Mouse (Mus musculus) midbrain, embryonic 10.5 days (tissue): ENCODE results near the gene Fam221b. TPM values are rescaled to one million over a fixed set of nuclear protein-coding genes. Genes with fewer than 3 reads are reported as not detected.

Experiments used
- DNase-seq: peaks from one replicate; pipeline ENCODE4 v3.0.0-alpha.2; 2017; ENCODE audit warnings: low spot score
- H3K27ac ChIP-seq: fragments of 300-500 bp; sonication (generic); replicated peaks from 2 replicates; pipeline ENCODE4 v1.5.1; 2016; ENCODE audit warnings: mild to moderate bottlenecking
- H3K27me3 ChIP-seq: fragments of 300-500 bp; sonication (generic); 2 replicates; pipeline ENCODE4 v1.6.1; 2016; ENCODE audit warnings: low read depth, mild to moderate bottlenecking; ENCODE audit not compliant: poor library complexity, severe bottlenecking
- H3K36me3 ChIP-seq: fragments of 300-500 bp; sonication (generic); 2 replicates; pipeline ENCODE4 v1.6.1; 2016; ENCODE audit warnings: mild to moderate bottlenecking, moderate library complexity
- H3K4me1 ChIP-seq: fragments of 300-500 bp; sonication (generic); 2 replicates; pipeline ENCODE4 v1.6.1; 2016
- H3K4me3 ChIP-seq: fragments of 300-500 bp; sonication (generic); 2 replicates; pipeline ENCODE4 v1.5.1; 2016; ENCODE audit warnings: mild to moderate bottlenecking, moderate library complexity
- H3K9me3 ChIP-seq: fragments of 300-500 bp; sonication (generic); replicated peaks from 2 replicates; pipeline ENCODE4 v1.6.1; 2016; ENCODE audit warnings: mild to moderate bottlenecking
- WGBS: fragments of 180-500 bp; shearing (Covaris S2); methylation state at CpG from one replicate; pipeline ENCODE4 v1.1.7; 2016; 5-methylcytosine and 5-hydroxymethylcytosine counted together
- microRNA-seq: library from miRNA; unstranded; fragments of <30 nt; microRNA quantifications from one replicate; pipeline ENCODE4, GENCODE M21; 2017
- polyA plus RNA-seq: library from polyadenylated mRNA; unstranded; fragments of >200 nt; fragmentation: Nextera tagmentation; extraction: Ambion mirVana; gene quantifications from 2 replicates; pipeline ENCODE4 v1.2.1, GENCODE M21; 2016

Fam221b gene
- polyA plus RNA-seq, 1 experiment from 2014 or later: 1.6 TPM

DNA sequence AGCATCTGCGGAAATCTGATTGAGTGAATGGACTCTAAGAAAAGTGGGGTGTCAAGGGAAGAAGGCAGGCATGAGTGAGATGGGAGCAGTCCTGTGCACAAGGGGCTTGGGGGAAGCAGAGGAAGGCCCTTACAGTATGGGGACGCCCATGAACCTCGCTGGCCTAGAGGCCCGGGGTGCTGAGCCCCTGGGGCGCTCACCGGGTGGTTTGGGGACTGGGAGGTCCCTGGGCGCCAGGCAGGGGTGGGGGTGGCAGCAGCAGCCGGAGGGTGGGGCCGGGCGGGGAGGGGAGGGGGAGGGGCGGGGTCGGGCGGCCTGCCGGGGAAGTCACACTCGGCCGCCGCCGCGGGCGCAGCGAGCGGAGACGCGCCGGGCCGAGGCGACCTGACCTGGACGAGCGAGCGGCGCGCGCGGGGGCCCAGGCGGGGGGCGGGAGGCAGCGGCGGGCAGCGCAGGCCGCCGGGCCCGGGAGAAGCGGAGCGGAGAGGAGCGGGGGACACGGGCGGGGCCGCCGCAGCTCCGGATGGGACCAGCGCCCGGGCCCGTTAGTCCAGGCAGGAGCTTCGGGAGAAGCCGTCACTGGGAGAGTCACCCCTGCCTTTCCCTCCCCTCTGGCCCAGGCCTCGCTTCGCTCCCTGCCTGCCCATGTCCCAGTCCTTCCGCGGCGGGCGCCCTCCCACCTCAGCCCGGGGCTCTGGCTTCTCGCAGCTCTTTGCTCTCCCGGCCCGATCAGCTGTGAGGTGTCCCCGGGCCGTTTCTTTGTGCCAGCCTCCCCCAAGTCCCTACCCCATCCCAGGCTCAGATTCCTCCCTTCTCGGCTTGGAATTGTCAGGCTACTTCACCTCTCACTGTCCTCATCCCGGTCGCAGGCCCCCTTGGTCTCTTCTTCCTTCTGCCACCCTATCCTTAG lies 37.6 kb downstream of the Fam221b start, which contains the start of gene Npr2:
Gene Npr2 (plus strand): TSS at position 890 of the 910 bp plus-strand sequence.
- peak within 1 kb of the TSS; percentile 75 for H3K4me3 ChIP-seq
- 1% methylated on average over 67 of the region's 70 CpGs for WGBS
- H3K4me1 ChIP-seq: peaks cover 50% of the 10 kb centered on the region
- H3K27me3 ChIP-seq: peaks cover 31% of the 10 kb centered on the region
- peak within 1 kb of the TSS; percentile 93 for H3K27ac ChIP-seq
- H3K36me3 ChIP-seq: no peaks in the 10 kb centered on the region
- DNase-seq: peak; percentile 72
- peaks cover 5% of the 10 kb centered on the region for H3K9me3 ChIP-seq

DNA sequence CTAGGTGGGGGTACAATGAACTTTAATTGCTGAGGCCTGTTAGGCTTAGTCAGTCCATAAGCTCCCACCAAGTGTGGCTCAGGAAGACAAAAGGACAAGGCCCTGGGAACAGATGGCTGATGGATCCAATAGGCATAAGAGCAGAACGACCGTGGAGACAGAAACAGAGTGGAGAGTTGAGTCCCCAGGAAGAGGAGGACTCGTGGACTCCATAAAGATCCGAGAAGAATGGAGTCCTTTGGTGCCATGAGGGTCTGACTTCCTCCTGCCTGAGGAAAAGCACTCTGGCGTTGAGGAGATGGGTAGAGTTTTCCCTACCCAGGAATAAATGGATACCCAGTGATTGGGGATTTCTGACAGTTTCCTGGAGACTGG lies 38.3 kb downstream of the Fam221b start:
- Histone ChIP-seq H3K4me3 (peak overlapping the region; percentile 75), H3K4me1 (peaks cover 47% of the 10 kb centered on the region), H3K36me3 (no peaks in the 10 kb centered on the region), H3K9me3 (peaks cover 8% of the 10 kb centered on the region), H3K27me3 (peaks cover 31% of the 10 kb centered on the region), H3K27ac (peak overlapping the region; percentile 93)
- DNase-seq: no peak
- 22% methylated on average over 5 of the region's 5 CpGs for WGBS

DNA sequence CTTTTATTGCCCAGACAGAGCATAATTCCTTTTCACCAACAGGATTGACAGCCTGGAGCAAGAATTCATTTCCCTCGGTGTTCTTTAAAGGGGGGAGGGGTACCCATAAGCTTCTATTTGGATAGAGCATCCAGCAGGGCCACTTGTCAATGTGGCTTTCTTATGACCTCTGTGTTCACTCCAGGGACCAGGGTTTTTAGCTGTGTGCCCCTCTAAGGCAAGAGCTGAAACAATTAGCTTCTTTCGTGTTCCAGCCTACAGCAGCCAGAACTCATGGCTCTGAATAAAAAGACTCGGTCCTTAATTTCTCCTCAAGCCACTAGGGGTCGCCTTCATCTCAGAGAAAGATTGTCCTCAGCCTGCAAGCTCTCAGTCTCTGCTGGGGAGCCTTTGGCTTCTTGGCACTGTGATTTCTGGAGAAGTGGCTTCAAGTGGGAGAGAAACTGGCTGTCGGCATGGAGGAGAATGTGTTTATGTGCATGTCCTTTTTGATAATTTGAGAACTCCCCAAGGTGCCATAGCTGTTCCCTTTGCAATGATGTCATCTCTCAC lies 38.8 kb downstream of the Fam221b start:
- 8% methylated on average over 5 of the region's 5 CpGs for WGBS
- H3K9me3 ChIP-seq: peaks cover 13% of the 10 kb centered on the region

DNA sequence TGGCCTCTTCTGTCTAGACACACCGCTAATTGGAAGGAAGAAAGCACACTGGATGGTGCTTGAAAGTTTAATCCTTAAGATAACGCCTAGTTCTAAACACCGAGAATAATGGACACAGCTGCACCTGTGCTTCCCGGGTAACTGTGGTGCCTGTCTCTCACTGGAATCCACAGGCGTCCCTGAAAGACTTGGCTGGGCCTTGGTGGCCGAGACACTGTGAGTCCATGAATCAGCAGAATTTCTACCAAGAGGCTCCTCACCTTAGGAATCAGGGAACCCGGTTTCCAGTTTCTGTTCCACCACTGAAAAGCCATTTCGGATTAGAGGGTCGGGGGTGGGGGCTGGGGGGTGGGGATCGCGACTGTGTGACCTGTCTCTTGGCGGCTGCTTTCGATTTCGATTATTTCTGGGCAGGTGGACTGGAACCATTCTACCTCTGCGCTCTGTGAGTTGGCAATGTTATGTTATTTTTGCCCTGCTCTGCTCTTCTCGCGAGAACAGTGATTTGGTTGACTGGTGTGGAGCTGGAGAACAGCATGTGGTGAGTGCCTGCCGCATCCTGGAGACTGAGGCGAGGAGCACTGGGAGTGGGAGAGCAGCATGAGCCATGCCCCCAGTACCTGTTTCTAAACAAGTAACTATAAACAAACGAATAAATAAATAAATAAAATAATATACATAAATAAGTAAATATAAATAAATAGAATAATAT lies 39.7 kb downstream of the Fam221b start:
- Histone ChIP-seq H3K27me3 (peaks cover 31% of the 10 kb centered on the region), H3K4me3 (peak overlapping the region; percentile 4; the same call in 1 of the 2 replicates), H3K36me3 (no peaks in the 10 kb centered on the region), H3K4me1 (peaks cover 47% of the 10 kb centered on the region), H3K27ac (no peak overlapping the region), H3K9me3 (peaks cover 21% of the 10 kb centered on the region)
- WGBS: 41% methylated on average over 20 of the region's 20 CpGs
- DNase-seq: peak; percentile 20

More for the DNA sequence above, 38.8 kb downstream of the Fam221b start:
- peaks cover 47% of the 10 kb centered on the region for H3K4me1 ChIP-seq
- peak; percentile 76 for DNase-seq
- no peaks in the 10 kb centered on the region for H3K36me3 ChIP-seq
- peak overlapping the region; percentile 16; the same call in 1 of the 2 replicates for H3K4me3 ChIP-seq
- peaks cover 31% of the 10 kb centered on the region for H3K27me3 ChIP-seq
- H3K27ac ChIP-seq: peak overlapping the region; percentile 93

DNA sequence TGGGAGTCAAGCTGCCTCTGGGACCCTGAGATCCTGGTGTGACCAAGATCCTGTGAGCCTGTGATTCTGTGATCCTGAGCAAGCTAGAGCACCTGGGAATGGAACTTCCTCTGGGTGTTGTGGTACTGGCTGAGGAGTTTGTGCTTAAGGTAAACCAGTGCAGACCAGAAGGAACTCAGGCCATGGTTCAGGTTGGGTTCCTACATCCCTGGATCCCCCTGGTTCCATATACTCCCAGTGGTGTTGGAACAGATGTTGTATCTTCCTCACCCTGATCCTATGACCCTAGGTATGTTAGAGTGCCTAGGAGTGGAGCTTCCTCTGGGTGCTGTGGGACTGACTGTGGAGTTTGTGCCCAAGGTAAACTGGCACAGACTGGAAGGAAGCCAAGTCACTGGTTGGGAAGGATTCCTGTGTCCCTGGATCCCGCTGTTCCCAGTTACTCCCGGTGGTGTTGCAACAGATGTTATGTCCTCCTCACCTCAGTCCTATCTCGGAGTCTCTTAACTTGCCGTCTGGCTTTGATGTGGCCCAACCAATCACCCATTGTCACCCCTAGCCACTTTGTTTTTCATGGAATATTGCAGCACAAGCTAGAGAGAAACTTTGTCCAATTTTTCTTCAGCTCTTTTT lies 48.7 kb downstream of the Fam221b start:
- Histone ChIP-seq H3K9me3 (peaks cover 19% of the 10 kb centered on the region), H3K27ac (no peak overlapping the region), H3K4me3 (no peak overlapping the region), H3K36me3 (no peaks in the 10 kb centered on the region), H3K27me3 (no peaks in the 10 kb centered on the region), H3K4me1 (no peaks in the 10 kb centered on the region)
- WGBS: 87% methylated on average over 4 of the region's 4 CpGs
- peak; percentile 8 for DNase-seq

DNA sequence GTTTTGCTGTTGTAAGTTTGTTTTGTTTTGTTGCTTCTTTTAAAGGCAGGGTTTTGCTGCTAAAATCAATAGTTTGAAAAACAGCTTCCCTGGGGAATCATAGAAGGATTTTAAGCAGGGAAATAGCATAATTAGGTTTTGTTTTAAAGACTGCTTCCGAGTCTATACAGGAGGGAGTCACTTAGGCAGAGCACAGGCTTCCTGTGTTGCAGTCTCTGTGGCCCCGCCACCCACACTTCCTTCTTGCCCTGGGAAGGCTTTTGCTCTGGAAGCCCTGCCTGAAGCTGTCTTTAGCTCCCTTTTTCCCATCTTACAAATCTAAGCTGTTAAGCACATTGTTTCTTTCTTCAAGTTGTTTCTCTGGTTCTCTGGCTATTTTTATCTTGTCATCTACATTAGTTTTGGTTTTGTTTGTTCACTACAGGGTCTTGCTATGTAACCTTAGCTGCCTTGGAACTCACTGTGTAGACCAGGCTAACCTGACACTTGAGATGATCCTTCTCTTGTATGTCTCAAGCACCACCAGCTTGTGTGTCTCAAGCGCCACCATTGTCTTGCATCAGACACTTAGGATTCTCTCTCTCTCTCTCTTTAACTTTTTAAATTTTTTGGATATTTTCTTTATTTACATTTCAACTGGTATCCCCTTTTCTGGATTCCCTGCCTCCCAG lies 55.8 kb downstream of the Fam221b start:
- H3K27me3 ChIP-seq: no peaks in the 10 kb centered on the region
- H3K27ac ChIP-seq: no peak overlapping the region
- WGBS: 69% methylated on average over 3 of the region's 3 CpGs
- H3K36me3 ChIP-seq: no peaks in the 10 kb centered on the region
- H3K4me3 ChIP-seq: no peak overlapping the region
- H3K4me1 ChIP-seq: no peaks in the 10 kb centered on the region
- no peaks in the 10 kb centered on the region for H3K9me3 ChIP-seq
- no peak for DNase-seq

DNA sequence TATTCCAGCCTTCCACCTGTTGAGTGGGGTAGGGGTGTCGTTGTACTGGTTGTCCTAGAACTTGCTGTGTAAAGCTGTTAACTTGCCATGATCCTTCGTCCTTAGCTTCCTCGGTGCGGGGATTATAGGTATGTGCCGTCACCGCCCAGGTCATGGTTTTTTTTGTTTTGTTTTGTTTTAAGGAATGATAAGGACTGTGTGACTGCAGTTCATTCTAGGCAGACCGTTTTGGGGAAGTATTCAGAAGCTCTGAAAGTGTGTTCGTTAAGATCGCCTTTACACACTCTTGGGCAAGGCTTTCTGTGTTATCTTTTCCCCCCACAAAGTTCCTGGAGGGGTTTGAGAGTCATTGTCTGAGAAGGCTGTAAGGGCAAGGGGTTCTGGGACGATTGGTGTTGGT lies 56.4 kb downstream of the Fam221b start:
- no peaks in the 10 kb centered on the region for H3K9me3 ChIP-seq
- 78% methylated on average over 10 of the region's 10 CpGs for WGBS
- no peak for DNase-seq
- no peaks in the 10 kb centered on the region for H3K4me1 ChIP-seq
- H3K4me3 ChIP-seq: no peak overlapping the region
- no peaks in the 10 kb centered on the region for H3K27me3 ChIP-seq
- no peak overlapping the region for H3K27ac ChIP-seq
- H3K36me3 ChIP-seq: no peaks in the 10 kb centered on the region

Small RNA genes within 50 kb of the gene (microRNA-seq; reads per million reads assigned to microRNA genes)
- not detected for gene Gm25262

Other genes starting within 250 kb of the Fam221b start
- 0.14 and 0.25 TPM in 2 replicates for gene Fam166b, start 240.0 kb downstream of the Fam221b start, polyA plus RNA-seq
- gene Tesk1, start 227.2 kb downstream of the Fam221b start, polyA plus RNA-seq: 2.9 and 6.0 TPM in 2 replicates
- 1.4 and 1.8 TPM in 2 replicates for gene Cd72, start 214.5 kb downstream of the Fam221b start, polyA plus RNA-seq
- not detected in 2 replicates for gene Sit1, start 185.4 kb downstream of the Fam221b start, polyA plus RNA-seq
- gene Ccdc107, start 176.2 kb downstream of the Fam221b start, polyA plus RNA-seq: 44.8 and 48.4 TPM in 2 replicates
- gene Arhgef39, start 169.4 kb downstream of the Fam221b start, polyA plus RNA-seq: 48.5 and 52.8 TPM in 2 replicates
- gene Car9, start 162.2 kb downstream of the Fam221b start, polyA plus RNA-seq: 0.67 and 0.69 TPM in 2 replicates
- 41.6 and 44.5 TPM in 2 replicates for gene Tpm2, start 145.4 kb downstream of the Fam221b start, polyA plus RNA-seq
- gene Creb3, start 106.8 kb downstream of the Fam221b start, polyA plus RNA-seq: 43.1 and 49.1 TPM in 2 replicates
- gene Tln1, start 106.5 kb downstream of the Fam221b start, polyA plus RNA-seq: 43.3 and 47.2 TPM in 2 replicates
- gene Rgp1, start 90.4 kb downstream of the Fam221b start, polyA plus RNA-seq: 20.7 and 21.0 TPM in 2 replicates
- 26.7 and 31.6 TPM in 2 replicates for gene Gba2, start 90.3 kb downstream of the Fam221b start, polyA plus RNA-seq
- 0.32 and 0.74 TPM in 2 replicates for gene Msmp, start 84.7 kb downstream of the Fam221b start, polyA plus RNA-seq
- 11.7 and 14.3 TPM in 2 replicates for gene Npr2, start 37.2 kb downstream of the Fam221b start, polyA plus RNA-seq
- 3.0 and 4.3 TPM in 2 replicates for gene Spag8, start 15.6 kb downstream of the Fam221b start, polyA plus RNA-seq
- 75.5 and 79.3 TPM in 2 replicates for gene Hint2, start 12.7 kb downstream of the Fam221b start, polyA plus RNA-seq
- gene Tmem8b, start 174 bp downstream of the Fam221b start, polyA plus RNA-seq: 4.6 and 7.2 TPM in 2 replicates
- gene Olfr70, start 31.7 kb upstream of the Fam221b start, polyA plus RNA-seq: not detected in 2 replicates
- gene Olfr71, start 41.1 kb upstream of the Fam221b start, polyA plus RNA-seq: not detected in 2 replicates
- 0.21 TPM in 1 of 2 replicates, not detected in the other for gene Hrct1, start 58.0 kb upstream of the Fam221b start, polyA plus RNA-seq
- 0.02 TPM in 1 of 2 replicates, not detected in the other for gene Spaar, start 60.9 kb upstream of the Fam221b start, polyA plus RNA-seq
- gene Olfr159, start 101.9 kb upstream of the Fam221b start, polyA plus RNA-seq: not detected in 2 replicates
- not detected in 2 replicates for gene Olfr156, start 154.8 kb upstream of the Fam221b start, polyA plus RNA-seq
- not detected in 2 replicates for gene Olfr157, start 171.1 kb upstream of the Fam221b start, polyA plus RNA-seq
- not detected in 2 replicates for gene Olfr155, start 182.4 kb upstream of the Fam221b start, polyA plus RNA-seq
- gene Reck, start 206.4 kb upstream of the Fam221b start, polyA plus RNA-seq: 8.7 and 10.0 TPM in 2 replicates